In the genomic region with DNA sequence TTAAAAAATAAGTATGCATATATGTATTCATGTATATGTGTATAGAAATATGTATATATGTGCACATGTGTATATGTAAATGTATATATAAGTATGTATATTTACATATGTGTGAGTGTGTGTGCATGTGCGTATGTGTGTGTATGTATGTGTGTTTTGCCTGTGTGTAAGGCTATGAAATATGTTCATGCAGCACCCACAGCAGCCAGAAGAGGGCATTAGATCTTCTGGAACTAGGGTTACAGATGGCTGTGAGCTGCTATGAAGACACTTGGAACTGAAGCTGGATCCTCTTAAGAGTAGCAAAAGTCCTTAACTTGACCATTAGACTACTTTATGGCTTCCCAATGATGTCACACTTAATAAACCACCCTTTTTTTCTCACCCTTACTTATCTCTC, we compare ENCODE assay signal across 12 mouse cellular contexts.
DNase-seq lines count a peak whose midpoint lies in the region; ATAC-seq and TF ChIP-seq lines count a peak whose summit lies in the region.
"Had no signal": no experiment of that assay in that cellular context is flagged by ENCODE, and none has a peak within 500 bp of the region (broad histone marks: within the 10 kb centered on the region; RNA-seq: fewer than 3 reads in every experiment).

No protein-coding gene starts in this region.

- CTCF ChIA-PET in Patski (lab: Charles Lee) = interaction anchor here (0.9 kb wide), 1 partner anchor 173 kb away, joined by 3 read pairs; no protein-coding TSS in a partner anchor

- H3K4me1 ChIP-seq in liver, postnatal 0 days (ENCODE audit: insufficient read depth) = no peaks in the 10 kb centered on the region
- H3K4me1 ChIP-seq in liver, embryonic 11.5 days (replicated peaks; ENCODE audit: control insufficient read depth, insufficient read depth, low read length) = no peaks in the 10 kb centered on the region
- H3K4me1 ChIP-seq: heart, embryonic 15.5 days; hindbrain, embryonic 15.5 days had no signal

- H3K27me3 ChIP-seq in liver, postnatal 0 days (ENCODE audit: insufficient read depth, low read length) = no peaks in the 10 kb centered on the region
- no peaks in the 10 kb centered on the region for H3K27me3 ChIP-seq in liver, embryonic 11.5 days (replicated peaks; ENCODE audit: control insufficient read depth, insufficient read depth, low read length)
- H3K27me3 ChIP-seq in Patski = no peaks in the 10 kb centered on the region
- H3K27me3 ChIP-seq: heart, embryonic 15.5 days; hindbrain, embryonic 15.5 days had no signal

- TF ChIP-seq CTCF in liver, postnatal 0 days (IDR thresholded peaks at IDR 0.05; ENCODE audit: low read depth) = peak; percentile 37
- TF ChIP-seq CTCF in Patski (IDR thresholded peaks at IDR 0.05) = peak; percentile 53

- no peaks in the 10 kb centered on the region for H3K36me3 ChIP-seq in liver, postnatal 0 days (replicated peaks; ENCODE audit: insufficient read depth, low read length)
- H3K36me3 ChIP-seq in liver, embryonic 11.5 days (ENCODE audit: control insufficient read depth, insufficient read depth, low read length) = no peaks in the 10 kb centered on the region
- H3K36me3 ChIP-seq: heart, embryonic 15.5 days; hindbrain, embryonic 15.5 days had no signal

- ATAC-seq in liver, postnatal 0 days = no peak
- no peak for ATAC-seq in liver, embryonic 11.5 days (replicated peaks; ENCODE audit: low FRiP score)
- no peak for ATAC-seq in Patski

- peak; percentile 9 to 19 for DNase-seq in cerebellum, postnatal 10 days
- DNase-seq in cerebellum, postnatal 25 days = no peak
- no peak for DNase-seq in liver, postnatal 0 days
- no peak for DNase-seq in liver, embryonic 11.5 days (ENCODE audit: low spot score)
- DNase-seq in Patski (ENCODE audit: low read depth, low spot score) = no peak
- DNase-seq in thymus, postnatal 0 days (ENCODE audit: low spot score) = peak; percentile 7
- DNase-seq in embryo, embryonic 10.5 days (ENCODE audit: low spot score) = no peak
- no peak for DNase-seq in right cerebral cortex, postnatal 10 days (ENCODE audit: low spot score in 2 of 2)
- DNase-seq: lung, postnatal 14 days; right cerebral cortex, adult 18-20 months had no signal

- TF ChIP-seq EP300 in liver, postnatal 0 days (IDR thresholded peaks at IDR 0.05; ENCODE audit: low read depth) = no peak

- H3K4me3 ChIP-seq in liver, postnatal 0 days (ENCODE audit: low read depth, low read length) = no peak overlapping the region
- no peak overlapping the region for H3K4me3 ChIP-seq in liver, embryonic 11.5 days (ENCODE audit: low read depth, low read length)
- H3K4me3 ChIP-seq: heart, embryonic 15.5 days; hindbrain, embryonic 15.5 days had no signal

- POLR2A ChIA-PET in Patski (lab: Charles Lee) = no interaction called here

- in situ Hi-C loops in Patski (cut with MboI; ENCODE audit: low pct_unique_long_range_greater_than_20kb) = no loop called here

- H3K27ac ChIP-seq in liver, postnatal 0 days (ENCODE audit: low read depth) = no peak overlapping the region
- H3K27ac ChIP-seq in liver, embryonic 11.5 days (ENCODE audit: low read depth, low read length) = no peak overlapping the region
- H3K27ac ChIP-seq: heart, embryonic 15.5 days; hindbrain, embryonic 15.5 days had no signal

- H3K9me3 ChIP-seq in liver, postnatal 0 days (ENCODE audit: low read length) = no peaks in the 10 kb centered on the region
- H3K9me3 ChIP-seq in liver, embryonic 11.5 days (ENCODE audit: control insufficient read depth, low read length) = no peaks in the 10 kb centered on the region
- H3K9me3 ChIP-seq: heart, embryonic 15.5 days; hindbrain, embryonic 15.5 days had no signal

- H3K4me2 ChIP-seq in liver, postnatal 0 days (ENCODE audit: low read depth, low read length) = no peak overlapping the region
- no peak overlapping the region for H3K4me2 ChIP-seq in liver, embryonic 11.5 days
- H3K4me2 ChIP-seq: heart, embryonic 15.5 days; hindbrain, embryonic 15.5 days had no signal

- no peak overlapping the region for H3K9ac ChIP-seq in liver, postnatal 0 days (replicated peaks)
- no peak overlapping the region for H3K9ac ChIP-seq in liver, embryonic 11.5 days (ENCODE audit: low read depth, low read length)
- H3K9ac ChIP-seq: heart, embryonic 15.5 days; hindbrain, embryonic 15.5 days had no signal

- WGBS in liver, postnatal 0 days (ENCODE audit: insufficient replicate concordance) = 86% methylated on average over 1 of the region's 1 CpGs
- 96% methylated on average over 1 of the region's 1 CpGs for WGBS in liver, embryonic 11.5 days

Comparison
In these comparisons a context has a peak if more than half of its experiments do, and no peak if none do; other contexts are left out.
1. DNase-seq: peak in cerebellum, postnatal 10 days (2 of 2) and thymus, postnatal 0 days (single experiment); none in cerebellum, postnatal 25 days (0 of 2), liver, postnatal 0 days (single experiment), liver, embryonic 11.5 days (single experiment), Patski (single experiment), embryo, embryonic 10.5 days (single experiment) and right cerebral cortex, postnatal 10 days (0 of 2).